Mouse (Mus musculus): ENCODE data around the gene Dtd1. TPM values are rescaled to one million over a fixed set of nuclear protein-coding genes. Genes with fewer than 3 reads are reported as not detected.

Gene Dtd1
- polyA plus RNA-seq, 1 experiment: 10.5 TPM

GRCm38 (mm10) chr2:144738576-144738975 is 138.9 kb downstream of the Dtd1 start:
- TF ChIP-seq TCF12 (IDR thresholded peaks at IDR 0.05; ENCODE audit: insufficient read depth, poor library complexity, severe bottlenecking) (no peak), MYOG (IDR thresholded peaks at IDR 0.05; ENCODE audit: control insufficient read depth in 1 of 3, insufficient read depth in 1 of 3, insufficient read length in 2 of 3, low read depth in 2 of 3) (no peak), SRF (IDR thresholded peaks at IDR 0.05; ENCODE audit: control insufficient read depth, insufficient read length, low read depth) (no peak), TCF3 (IDR thresholded peaks at IDR 0.05; ENCODE audit: insufficient read length, low read depth) (no peak), REST (IDR thresholded peaks at IDR 0.05; ENCODE audit: insufficient read depth, insufficient read length) (no peak), POLR2AphosphoS2 (IDR thresholded peaks at IDR 0.05; ENCODE audit: insufficient read length, low read depth) (no peak), CEBPB (IDR thresholded peaks at IDR 0.05; ENCODE audit: insufficient read depth, poor library complexity, severe bottlenecking) (no peak), MAX (IDR thresholded peaks at IDR 0.05; ENCODE audit: low read depth) (no peak), MYOD1 (IDR thresholded peaks at IDR 0.05; ENCODE audit: control insufficient read depth in 1 of 3, insufficient read length in 2 of 3, low read depth in 2 of 3) (no peak), E2F4 (IDR thresholded peaks at IDR 0.05; ENCODE audit: insufficient read depth) (no peak), USF1 (IDR thresholded peaks at IDR 0.05; ENCODE audit: low read depth) (no peak), POLR2A (IDR thresholded peaks at IDR 0.05; ENCODE audit: insufficient read length, low read depth) (no peak)
- H3K4me2 ChIP-seq (ENCODE audit: low read depth): no peak overlapping the region
- H3K79me2 ChIP-seq (ENCODE audit: control insufficient read depth, insufficient read depth): no peaks in the 10 kb centered on the region
- H3K36me3 ChIP-seq (ENCODE audit: control insufficient read depth, insufficient read depth): no peaks in the 10 kb centered on the region
- H3K4me3 ChIP-seq: no peak overlapping the region
- no peak overlapping the region for H3ac ChIP-seq (ENCODE audit: control insufficient read depth, insufficient read length)
- H3K27me3 ChIP-seq (ENCODE audit: control insufficient read depth, insufficient read depth, insufficient read length): no peaks in the 10 kb centered on the region

- H3K36me3 ChIP-seq (ENCODE audit: control insufficient read depth, insufficient read depth): no peaks in the 10 kb centered on the region
- no peak for TF ChIP-seq CEBPB (IDR thresholded peaks at IDR 0.05; ENCODE audit: insufficient read depth, poor library complexity, severe bottlenecking)
- TF ChIP-seq REST (IDR thresholded peaks at IDR 0.05; ENCODE audit: insufficient read depth, insufficient read length): no peak
- TF ChIP-seq POLR2AphosphoS2 (IDR thresholded peaks at IDR 0.05; ENCODE audit: insufficient read length, low read depth): no peak
- no peak for TF ChIP-seq MYOD1 (IDR thresholded peaks at IDR 0.05; ENCODE audit: control insufficient read depth in 1 of 3, insufficient read length in 2 of 3, low read depth in 2 of 3)
- H3K79me2 ChIP-seq (ENCODE audit: control insufficient read depth, insufficient read depth): no peaks in the 10 kb centered on the region
These were observed 140.9 kb downstream of the Dtd1 start for GRCm38 (mm10) chr2:144740577-144740997.

GRCm38 (mm10) chr2:144741973-144742372 is 142.3 kb downstream of the Dtd1 start:
- Histone ChIP-seq H3K4me3 (no peak overlapping the region), H3K4me2 (ENCODE audit: low read depth) (no peak overlapping the region), H3ac (ENCODE audit: control insufficient read depth, insufficient read length) (no peak overlapping the region), H3K27me3 (ENCODE audit: control insufficient read depth, insufficient read depth, insufficient read length) (no peaks in the 10 kb centered on the region), H3K79me2 (ENCODE audit: control insufficient read depth, insufficient read depth) (no peaks in the 10 kb centered on the region), H3K36me3 (ENCODE audit: control insufficient read depth, insufficient read depth) (no peaks in the 10 kb centered on the region)
- TF ChIP-seq SRF (IDR thresholded peaks at IDR 0.05; ENCODE audit: control insufficient read depth, insufficient read length, low read depth): no peak
- TF ChIP-seq USF1 (IDR thresholded peaks at IDR 0.05; ENCODE audit: low read depth): no peak
- TF ChIP-seq REST (IDR thresholded peaks at IDR 0.05; ENCODE audit: insufficient read depth, insufficient read length): no peak
- no peak for TF ChIP-seq CEBPB (IDR thresholded peaks at IDR 0.05; ENCODE audit: insufficient read depth, poor library complexity, severe bottlenecking)
- TF ChIP-seq MAX (IDR thresholded peaks at IDR 0.05; ENCODE audit: low read depth): no peak
- no peak for TF ChIP-seq POLR2AphosphoS2 (IDR thresholded peaks at IDR 0.05; ENCODE audit: insufficient read length, low read depth)
- no peak for TF ChIP-seq E2F4 (IDR thresholded peaks at IDR 0.05; ENCODE audit: insufficient read depth)
- TF ChIP-seq MYOG (IDR thresholded peaks at IDR 0.05; ENCODE audit: control insufficient read depth in 1 of 3, insufficient read depth in 1 of 3, insufficient read length in 2 of 3, low read depth in 2 of 3): no peak
- TF ChIP-seq MYOD1 (IDR thresholded peaks at IDR 0.05; ENCODE audit: control insufficient read depth in 1 of 3, insufficient read length in 2 of 3, low read depth in 2 of 3): no peak
- TF ChIP-seq POLR2A (IDR thresholded peaks at IDR 0.05; ENCODE audit: insufficient read length, low read depth): no peak
- no peak for TF ChIP-seq TCF12 (IDR thresholded peaks at IDR 0.05; ENCODE audit: insufficient read depth, poor library complexity, severe bottlenecking)
- TF ChIP-seq TCF3 (IDR thresholded peaks at IDR 0.05; ENCODE audit: insufficient read length, low read depth): no peak

More at GRCm38 (mm10) chr2:144740577-144740997, 140.9 kb downstream of the Dtd1 start:
- H3K4me2 ChIP-seq (ENCODE audit: low read depth): no peak overlapping the region
- no peak overlapping the region for H3ac ChIP-seq (ENCODE audit: control insufficient read depth, insufficient read length)
- no peak overlapping the region for H3K4me3 ChIP-seq
- H3K27me3 ChIP-seq (ENCODE audit: control insufficient read depth, insufficient read depth, insufficient read length): no peaks in the 10 kb centered on the region

- Histone ChIP-seq H3K36me3 (ENCODE audit: control insufficient read depth, insufficient read depth) (no peaks in the 10 kb centered on the region), H3K27me3 (ENCODE audit: control insufficient read depth, insufficient read depth, insufficient read length) (no peaks in the 10 kb centered on the region), H3K4me3 (no peak overlapping the region), H3K4me2 (ENCODE audit: low read depth) (no peak overlapping the region), H3K79me2 (ENCODE audit: control insufficient read depth, insufficient read depth) (no peaks in the 10 kb centered on the region), H3ac (ENCODE audit: control insufficient read depth, insufficient read length) (no peak overlapping the region)
- TF ChIP-seq TCF12 (IDR thresholded peaks at IDR 0.05; ENCODE audit: insufficient read depth, poor library complexity, severe bottlenecking): no peak
- no peak for TF ChIP-seq SRF (IDR thresholded peaks at IDR 0.05; ENCODE audit: control insufficient read depth, insufficient read length, low read depth)
- no peak for TF ChIP-seq CEBPB (IDR thresholded peaks at IDR 0.05; ENCODE audit: insufficient read depth, poor library complexity, severe bottlenecking)
- no peak for TF ChIP-seq POLR2AphosphoS2 (IDR thresholded peaks at IDR 0.05; ENCODE audit: insufficient read length, low read depth)
- no peak for TF ChIP-seq MYOG (IDR thresholded peaks at IDR 0.05; ENCODE audit: control insufficient read depth in 1 of 3, insufficient read depth in 1 of 3, insufficient read length in 2 of 3, low read depth in 2 of 3)
- no peak for TF ChIP-seq USF1 (IDR thresholded peaks at IDR 0.05; ENCODE audit: low read depth)
- TF ChIP-seq MYOD1 (IDR thresholded peaks at IDR 0.05; ENCODE audit: control insufficient read depth in 1 of 3, insufficient read length in 2 of 3, low read depth in 2 of 3): no peak
- TF ChIP-seq REST (IDR thresholded peaks at IDR 0.05; ENCODE audit: insufficient read depth, insufficient read length): no peak
- no peak for TF ChIP-seq POLR2A (IDR thresholded peaks at IDR 0.05; ENCODE audit: insufficient read length, low read depth)
- no peak for TF ChIP-seq MAX (IDR thresholded peaks at IDR 0.05; ENCODE audit: low read depth)
- TF ChIP-seq E2F4 (IDR thresholded peaks at IDR 0.05; ENCODE audit: insufficient read depth): no peak
- TF ChIP-seq TCF3 (IDR thresholded peaks at IDR 0.05; ENCODE audit: insufficient read length, low read depth): no peak
These were observed 143.6 kb downstream of the Dtd1 start for GRCm38 (mm10) chr2:144743316-144743715.

GRCm38 (mm10) chr2:144745266-144745665 is 145.6 kb downstream of the Dtd1 start:
- H3K79me2 ChIP-seq (ENCODE audit: control insufficient read depth, insufficient read depth): no peaks in the 10 kb centered on the region
- no peak overlapping the region for H3K4me2 ChIP-seq (ENCODE audit: low read depth)
- no peaks in the 10 kb centered on the region for H3K27me3 ChIP-seq (ENCODE audit: control insufficient read depth, insufficient read depth, insufficient read length)
- no peak for TF ChIP-seq CEBPB (IDR thresholded peaks at IDR 0.05; ENCODE audit: insufficient read depth, poor library complexity, severe bottlenecking)
- TF ChIP-seq TCF12 (IDR thresholded peaks at IDR 0.05; ENCODE audit: insufficient read depth, poor library complexity, severe bottlenecking): no peak
- no peak for TF ChIP-seq POLR2AphosphoS2 (IDR thresholded peaks at IDR 0.05; ENCODE audit: insufficient read length, low read depth)
- TF ChIP-seq E2F4 (IDR thresholded peaks at IDR 0.05; ENCODE audit: insufficient read depth): no peak
- TF ChIP-seq REST (IDR thresholded peaks at IDR 0.05; ENCODE audit: insufficient read depth, insufficient read length): no peak
- no peak for TF ChIP-seq MAX (IDR thresholded peaks at IDR 0.05; ENCODE audit: low read depth)
- no peak for TF ChIP-seq USF1 (IDR thresholded peaks at IDR 0.05; ENCODE audit: low read depth)
- no peak for TF ChIP-seq MYOD1 (IDR thresholded peaks at IDR 0.05; ENCODE audit: control insufficient read depth in 1 of 3, insufficient read length in 2 of 3, low read depth in 2 of 3)
- no peak for TF ChIP-seq TCF3 (IDR thresholded peaks at IDR 0.05; ENCODE audit: insufficient read length, low read depth)
- TF ChIP-seq POLR2A (IDR thresholded peaks at IDR 0.05; ENCODE audit: insufficient read length, low read depth): no peak
- no peak for TF ChIP-seq SRF (IDR thresholded peaks at IDR 0.05; ENCODE audit: control insufficient read depth, insufficient read length, low read depth)
- TF ChIP-seq MYOG (IDR thresholded peaks at IDR 0.05; ENCODE audit: control insufficient read depth in 1 of 3, insufficient read depth in 1 of 3, insufficient read length in 2 of 3, low read depth in 2 of 3): no peak
- no peak overlapping the region for H3K4me3 ChIP-seq
- no peak overlapping the region for H3ac ChIP-seq (ENCODE audit: control insufficient read depth, insufficient read length)
- no peaks in the 10 kb centered on the region for H3K36me3 ChIP-seq (ENCODE audit: control insufficient read depth, insufficient read depth)
